Mouse (Mus musculus): Measurements from ENCODE around the gene Ctnnal1. TPM values are rescaled to one million over a fixed set of nuclear protein-coding genes. Genes with fewer than 3 reads are reported as not detected.

The Ctnnal1 gene
- polyA plus RNA-seq, 1 experiment, result 15.5 TPM

DNA sequence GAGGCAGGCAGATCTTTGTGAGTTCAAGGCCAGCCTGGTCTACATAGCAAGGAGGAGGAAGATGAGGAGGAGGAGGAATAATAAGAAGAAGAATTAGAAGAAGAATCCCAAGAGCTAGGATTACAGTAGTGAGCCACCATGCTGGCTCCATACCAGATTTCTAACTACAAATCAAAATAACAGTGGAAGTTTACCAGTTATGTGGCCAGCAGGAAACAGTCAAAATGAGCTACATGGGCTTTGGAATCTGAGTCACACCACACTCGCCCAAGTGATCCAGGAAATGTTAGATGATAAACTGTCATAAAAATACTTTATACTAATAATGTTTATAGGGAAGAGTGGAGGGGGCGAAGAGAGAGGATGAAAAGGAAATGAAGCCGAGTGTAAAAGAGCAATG lies 24.7 kb downstream of the Ctnnal1 start:
- no peak for TF ChIP-seq CTCF (IDR thresholded peaks at IDR 0.05; ENCODE audit: control insufficient read depth, insufficient read depth, insufficient read length)
- TF ChIP-seq FOSL1 (IDR thresholded peaks at IDR 0.05; ENCODE audit: insufficient read depth, low read length, poor library complexity, severe bottlenecking), result peak; percentile 23
- H3K79me3 ChIP-seq (ENCODE audit: low read depth), result no peaks in the 10 kb centered on the region
- no peaks in the 10 kb centered on the region for H3K27me3 ChIP-seq (ENCODE audit: control insufficient read depth, insufficient read depth, insufficient read length)
- H3K4me3 ChIP-seq (ENCODE audit: insufficient read depth, poor library complexity, severe bottlenecking), result no peak overlapping the region
- no peaks in the 10 kb centered on the region for H3K79me2 ChIP-seq (ENCODE audit: control insufficient read depth, insufficient read depth)
- H3ac ChIP-seq (ENCODE audit: control insufficient read depth, insufficient read length, low read depth), result no peak overlapping the region
- peaks cover 45% of the 10 kb centered on the region for H3K36me3 ChIP-seq (ENCODE audit: control insufficient read depth, insufficient read depth)

DNA sequence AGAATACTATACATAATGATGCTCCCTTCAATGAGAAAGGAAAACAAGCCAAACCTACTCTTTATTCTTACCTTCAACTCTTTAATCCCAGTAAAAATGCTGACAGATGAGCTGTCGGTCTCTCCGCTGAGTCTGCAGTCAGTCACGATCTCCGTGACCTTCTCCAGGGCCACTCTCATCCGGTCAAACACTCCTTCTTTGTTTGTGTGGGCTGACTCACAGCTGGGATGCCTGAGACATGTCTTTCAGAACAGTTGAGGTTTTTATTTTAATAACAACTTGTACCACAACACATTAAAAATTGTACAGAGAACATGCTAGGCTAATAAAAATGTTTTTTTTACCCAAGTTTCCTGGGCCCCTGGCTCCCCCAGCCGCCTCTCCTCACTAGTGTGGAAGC lies 27.3 kb downstream of the Ctnnal1 start:
- Histone ChIP-seq H3K79me3 (ENCODE audit: low read depth) (no peaks in the 10 kb centered on the region), H3K27me3 (ENCODE audit: control insufficient read depth, insufficient read depth, insufficient read length) (no peaks in the 10 kb centered on the region), H3K36me3 (ENCODE audit: control insufficient read depth, insufficient read depth) (peaks cover 46% of the 10 kb centered on the region), H3ac (ENCODE audit: control insufficient read depth, insufficient read length, low read depth) (no peak overlapping the region), H3K79me2 (ENCODE audit: control insufficient read depth, insufficient read depth) (no peaks in the 10 kb centered on the region), H3K4me3 (ENCODE audit: insufficient read depth, poor library complexity, severe bottlenecking) (no peak overlapping the region)
- TF ChIP-seq USF1 (IDR thresholded peaks at IDR 0.05; ENCODE audit: low read depth) (no peak), FOSL1 (IDR thresholded peaks at IDR 0.05; ENCODE audit: insufficient read depth, low read length, poor library complexity, severe bottlenecking) (peak; percentile 61), MAX (IDR thresholded peaks at IDR 0.05) (no peak), CTCF (IDR thresholded peaks at IDR 0.05; ENCODE audit: control insufficient read depth, insufficient read depth, insufficient read length) (no peak), MYOG (IDR thresholded peaks at IDR 0.05; ENCODE audit: control insufficient read depth, extremely low read depth, insufficient read length) (no peak), MYOD1 (IDR thresholded peaks at IDR 0.05; ENCODE audit: control insufficient read depth, insufficient read length, low read depth) (peak; percentile 29)

DNA sequence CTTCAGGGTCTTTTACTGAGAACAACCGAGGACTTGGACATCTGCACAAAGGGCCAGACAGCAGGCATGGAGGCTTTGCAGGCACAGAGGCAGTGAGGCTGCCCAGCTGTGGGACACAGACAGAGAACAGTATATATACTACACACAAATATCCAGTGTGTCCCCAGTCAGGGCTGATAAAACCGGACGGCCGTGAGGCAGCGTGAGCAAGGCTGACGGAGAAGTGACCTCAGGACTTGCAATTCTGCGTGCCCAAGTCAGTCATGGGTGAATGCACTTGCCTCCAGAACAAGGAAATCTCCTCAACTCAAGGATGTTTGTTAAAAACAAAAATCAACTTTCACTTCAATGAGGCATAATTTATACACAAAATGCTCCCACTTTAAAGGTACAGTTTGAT lies 33.0 kb downstream of the Ctnnal1 start:
- H3K4me3 ChIP-seq (ENCODE audit: insufficient read depth, poor library complexity, severe bottlenecking), result no peak overlapping the region
- no peaks in the 10 kb centered on the region for H3K79me3 ChIP-seq (ENCODE audit: low read depth)
- no peaks in the 10 kb centered on the region for H3K27me3 ChIP-seq (ENCODE audit: control insufficient read depth, insufficient read depth, insufficient read length)
- no peak overlapping the region for H3ac ChIP-seq (ENCODE audit: control insufficient read depth, insufficient read length, low read depth)
- H3K79me2 ChIP-seq (ENCODE audit: control insufficient read depth, insufficient read depth), result no peaks in the 10 kb centered on the region
- no peak for TF ChIP-seq USF1 (IDR thresholded peaks at IDR 0.05; ENCODE audit: low read depth)
- TF ChIP-seq FOSL1 (IDR thresholded peaks at IDR 0.05; ENCODE audit: insufficient read depth, low read length, poor library complexity, severe bottlenecking), result no peak
- no peak for TF ChIP-seq CEBPB (IDR thresholded peaks at IDR 0.05; ENCODE audit: low read depth)
- TF ChIP-seq MAX (IDR thresholded peaks at IDR 0.05), result no peak
- no peak for TF ChIP-seq MYOD1 (IDR thresholded peaks at IDR 0.05; ENCODE audit: control insufficient read depth, insufficient read length, low read depth)
- TF ChIP-seq MYOG (IDR thresholded peaks at IDR 0.05; ENCODE audit: control insufficient read depth, extremely low read depth, insufficient read length), result no peak
- no peak for TF ChIP-seq CTCF (IDR thresholded peaks at IDR 0.05; ENCODE audit: control insufficient read depth, insufficient read depth, insufficient read length)
- peaks cover 78% of the 10 kb centered on the region for H3K36me3 ChIP-seq (ENCODE audit: control insufficient read depth, insufficient read depth)

DNA sequence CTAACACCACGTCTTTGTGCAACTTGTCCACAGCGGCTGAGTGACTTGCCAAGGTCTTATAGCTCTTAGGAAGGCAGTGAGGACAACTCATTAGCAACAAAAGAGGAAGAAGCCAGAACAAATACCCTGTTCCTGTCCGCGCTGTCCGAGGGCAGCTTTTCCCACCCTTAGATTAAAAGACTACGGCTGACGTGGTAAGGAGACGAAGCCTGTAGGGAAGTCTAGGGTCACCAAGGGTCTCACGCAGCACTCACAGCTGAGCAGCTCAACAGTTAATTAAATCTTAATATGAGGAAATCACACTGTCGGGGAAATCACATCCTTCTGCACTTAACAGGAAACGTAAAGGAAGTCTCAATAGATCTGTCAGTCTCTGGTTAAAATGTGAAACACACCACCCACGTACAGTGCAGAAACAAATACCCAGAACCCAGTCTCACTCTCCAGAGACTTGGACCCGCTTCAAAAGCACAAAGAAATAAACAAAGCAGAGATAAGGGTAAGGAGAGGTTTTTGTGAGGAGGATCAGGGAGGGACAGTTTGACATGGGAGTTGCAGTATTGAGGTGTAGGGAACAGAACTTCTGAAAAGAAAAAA lies 33.9 kb downstream of the Ctnnal1 start:
- Histone ChIP-seq H3K27me3 (ENCODE audit: control insufficient read depth, insufficient read depth, insufficient read length) (no peaks in the 10 kb centered on the region), H3ac (ENCODE audit: control insufficient read depth, insufficient read length, low read depth) (no peak overlapping the region), H3K4me3 (ENCODE audit: insufficient read depth, poor library complexity, severe bottlenecking) (no peak overlapping the region), H3K36me3 (ENCODE audit: control insufficient read depth, insufficient read depth) (peaks cover 73% of the 10 kb centered on the region), H3K79me2 (ENCODE audit: control insufficient read depth, insufficient read depth) (no peaks in the 10 kb centered on the region), H3K79me3 (ENCODE audit: low read depth) (no peaks in the 10 kb centered on the region)
- no peak for TF ChIP-seq MYOG (IDR thresholded peaks at IDR 0.05; ENCODE audit: control insufficient read depth, extremely low read depth, insufficient read length)
- TF ChIP-seq MYOD1 (IDR thresholded peaks at IDR 0.05; ENCODE audit: control insufficient read depth, insufficient read length, low read depth), result no peak
- no peak for TF ChIP-seq CEBPB (IDR thresholded peaks at IDR 0.05; ENCODE audit: low read depth)
- no peak for TF ChIP-seq FOSL1 (IDR thresholded peaks at IDR 0.05; ENCODE audit: insufficient read depth, low read length, poor library complexity, severe bottlenecking)
- TF ChIP-seq MAX (IDR thresholded peaks at IDR 0.05), result no peak
- no peak for TF ChIP-seq USF1 (IDR thresholded peaks at IDR 0.05; ENCODE audit: low read depth)
- no peak for TF ChIP-seq CTCF (IDR thresholded peaks at IDR 0.05; ENCODE audit: control insufficient read depth, insufficient read depth, insufficient read length)

DNA sequence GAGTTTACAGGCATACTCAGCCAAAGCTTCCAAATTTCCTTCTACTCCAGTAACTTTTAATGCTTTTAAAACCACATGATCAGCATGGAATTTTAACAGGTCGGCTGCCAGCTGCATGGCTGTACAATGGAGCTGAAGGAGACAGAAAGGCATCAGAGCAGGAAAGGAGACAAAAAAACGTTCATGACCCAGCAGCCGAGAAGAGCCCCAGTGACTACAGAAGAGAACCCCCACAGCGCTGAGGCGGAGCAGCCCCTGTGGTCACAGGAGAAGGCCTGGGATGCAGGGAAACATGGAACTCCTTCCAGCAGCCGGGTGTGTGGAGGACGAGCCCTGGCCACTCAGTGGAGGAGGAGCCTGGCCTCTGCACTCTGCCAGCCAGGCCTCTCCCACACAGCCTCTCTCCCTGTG lies 35.5 kb downstream of the Ctnnal1 start:
- Histone ChIP-seq H3K4me3 (ENCODE audit: insufficient read depth, poor library complexity, severe bottlenecking) (no peak overlapping the region), H3K27me3 (ENCODE audit: control insufficient read depth, insufficient read depth, insufficient read length) (no peaks in the 10 kb centered on the region), H3K36me3 (ENCODE audit: control insufficient read depth, insufficient read depth) (peaks cover 71% of the 10 kb centered on the region), H3K79me3 (ENCODE audit: low read depth) (no peaks in the 10 kb centered on the region), H3ac (ENCODE audit: control insufficient read depth, insufficient read length, low read depth) (no peak overlapping the region), H3K79me2 (ENCODE audit: control insufficient read depth, insufficient read depth) (no peaks in the 10 kb centered on the region)
- no peak for TF ChIP-seq MAX (IDR thresholded peaks at IDR 0.05)
- TF ChIP-seq MYOG (IDR thresholded peaks at IDR 0.05; ENCODE audit: control insufficient read depth, extremely low read depth, insufficient read length), result no peak
- no peak for TF ChIP-seq FOSL1 (IDR thresholded peaks at IDR 0.05; ENCODE audit: insufficient read depth, low read length, poor library complexity, severe bottlenecking)
- no peak for TF ChIP-seq USF1 (IDR thresholded peaks at IDR 0.05; ENCODE audit: low read depth)
- no peak for TF ChIP-seq CEBPB (IDR thresholded peaks at IDR 0.05; ENCODE audit: low read depth)
- no peak for TF ChIP-seq MYOD1 (IDR thresholded peaks at IDR 0.05; ENCODE audit: control insufficient read depth, insufficient read length, low read depth)
- no peak for TF ChIP-seq CTCF (IDR thresholded peaks at IDR 0.05; ENCODE audit: control insufficient read depth, insufficient read depth, insufficient read length)

DNA sequence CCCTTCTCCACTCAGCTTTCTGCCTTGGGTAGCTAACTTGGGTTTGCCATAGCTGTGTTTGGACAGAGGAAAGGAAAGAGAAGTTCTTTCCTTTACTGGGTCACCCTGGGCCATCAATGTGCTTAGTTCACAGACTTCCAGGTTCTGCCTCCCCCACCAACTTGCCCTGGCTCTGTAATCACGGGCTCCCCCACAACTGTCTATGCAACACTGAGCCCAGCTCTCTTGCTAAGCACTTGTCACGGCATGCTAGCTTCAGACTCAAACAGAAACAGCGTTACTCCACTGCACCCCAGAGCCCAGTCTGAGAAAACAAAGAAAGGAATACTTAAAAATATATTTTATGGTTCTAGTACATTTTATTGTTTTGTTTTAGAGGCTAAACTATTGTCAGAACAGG lies 36.1 kb downstream of the Ctnnal1 start:
- Histone ChIP-seq H3K79me3 (ENCODE audit: low read depth) (no peaks in the 10 kb centered on the region), H3K4me3 (ENCODE audit: insufficient read depth, poor library complexity, severe bottlenecking) (no peak overlapping the region), H3ac (ENCODE audit: control insufficient read depth, insufficient read length, low read depth) (no peak overlapping the region), H3K79me2 (ENCODE audit: control insufficient read depth, insufficient read depth) (no peaks in the 10 kb centered on the region), H3K27me3 (ENCODE audit: control insufficient read depth, insufficient read depth, insufficient read length) (no peaks in the 10 kb centered on the region), H3K36me3 (ENCODE audit: control insufficient read depth, insufficient read depth) (peaks cover 68% of the 10 kb centered on the region)
- TF ChIP-seq MYOD1 (IDR thresholded peaks at IDR 0.05; ENCODE audit: control insufficient read depth, insufficient read length, low read depth) (no peak), FOSL1 (IDR thresholded peaks at IDR 0.05; ENCODE audit: insufficient read depth, low read length, poor library complexity, severe bottlenecking) (no peak), USF1 (IDR thresholded peaks at IDR 0.05; ENCODE audit: low read depth) (no peak), MYOG (IDR thresholded peaks at IDR 0.05; ENCODE audit: control insufficient read depth, extremely low read depth, insufficient read length) (no peak), CTCF (IDR thresholded peaks at IDR 0.05; ENCODE audit: control insufficient read depth, insufficient read depth, insufficient read length) (no peak), CEBPB (IDR thresholded peaks at IDR 0.05; ENCODE audit: low read depth) (no peak), MAX (IDR thresholded peaks at IDR 0.05) (no peak)
